In genomic region chr2:165014935-165015334, GRCm38 (mm10) we compare ENCODE assay signal across 12 mouse cellular contexts. TPM values are rescaled to one million over a fixed set of nuclear protein-coding genes. Genes with fewer than 3 reads are reported as not detected.
"Had no signal": no experiment of that assay in that cellular context is flagged by ENCODE, and none has a peak within 500 bp of the region (broad histone marks: within the 10 kb centered on the region; RNA-seq: fewer than 3 reads in every experiment).

No protein-coding gene starts in this region.

- H3K9ac ChIP-seq: lung, embryonic 15.5 days; midbrain, embryonic 12.5 days; stomach, embryonic 15.5 days had no signal

- H3K27me3 ChIP-seq: lung, embryonic 15.5 days; midbrain, embryonic 12.5 days; stomach, embryonic 15.5 days had no signal

- H3K27ac ChIP-seq: left cerebral cortex, adult 2 months; limb, embryonic 10.5 days; lung, embryonic 15.5 days; macrophage; midbrain, embryonic 12.5 days; stomach, embryonic 15.5 days had no signal

- H3K9me3 ChIP-seq: limb, embryonic 10.5 days; lung, embryonic 15.5 days; midbrain, embryonic 12.5 days; stomach, embryonic 15.5 days had no signal

- DNase-seq: kidney, adult 8-10 months; kidney, postnatal 25 days; lung, postnatal 14 days; right cerebral cortex, postnatal 14 days; thymus, postnatal 4 days had no signal

- H3K4me3 ChIP-seq: left cerebral cortex, adult 2 months; limb, embryonic 10.5 days; lung, embryonic 15.5 days; midbrain, embryonic 12.5 days; stomach, embryonic 15.5 days had no signal

- H3K4me2 ChIP-seq: lung, embryonic 15.5 days; midbrain, embryonic 12.5 days; stomach, embryonic 15.5 days had no signal

- H3K4me1 ChIP-seq: limb, embryonic 10.5 days; lung, embryonic 15.5 days; midbrain, embryonic 12.5 days; stomach, embryonic 15.5 days had no signal

RNA-seq across cellular contexts. Expression of gene Cd40, which starts 40.5 kb away (rescaled TPM):
- total RNA-seq: megakaryocyte-erythroid progenitor cell, adult 5-6 weeks had no signal

RNA-seq across cellular contexts. Expression of gene Slc12a5, which starts 54.3 kb away (rescaled TPM):
- polyA plus RNA-seq: macrophage had no signal
